Mouse (Mus musculus) MEL (cell line): Measurements from ENCODE around the gene Get4. TPM values are rescaled to one million over a fixed set of nuclear protein-coding genes. Genes with fewer than 3 reads are reported as not detected.

ENCODE experiments used
- DNase-seq: peaks from one replicate; pipeline ENCODE4 v3.0.0; 2011; ENCODE audit warnings: low read depth, low spot score
- H3K27ac ChIP-seq: 2 replicates; pipeline ENCODE4 v1.5.1; 2012; ENCODE audit warnings: low read depth, mild to moderate bottlenecking, control low read depth, low read length, moderate library complexity; ENCODE audit not compliant: control insufficient read depth
- H3K27me3 ChIP-seq, 2 experiments: fragments of 150-350 bp in 1 of 2; sonication (generic) in 1 of 2; 2 replicates each; pipeline ENCODE4 v1.6.1; 2012; ENCODE audit warnings: low read length in 2 of 2, mild to moderate bottlenecking in 2 of 2, improper control_type of control experiment in 1 of 2, moderate library complexity in 1 of 2; ENCODE audit not compliant: insufficient read depth in 2 of 2, control insufficient read depth in 1 of 2
- H3K36me3 ChIP-seq, 2 experiments: 2 replicates each; pipeline ENCODE4 v1.6.1; 2012 to 2014; ENCODE audit warnings: low read length in 2 of 2, improper control_type of control experiment in 1 of 2, inconsistent platforms in 1 of 2, mild to moderate bottlenecking in 1 of 2; ENCODE audit not compliant: insufficient read depth in 2 of 2, control insufficient read depth in 1 of 2
- H3K4me1 ChIP-seq, 2 experiments: fragments of 150-350 bp in 1 of 2; sonication (generic) in 1 of 2; 2 replicates each; pipeline ENCODE4 v1.6.1; 2012; ENCODE audit warnings: low read length in 2 of 2, improper control_type of control experiment in 1 of 2, mild to moderate bottlenecking in 1 of 2; ENCODE audit not compliant: insufficient read depth in 2 of 2, control insufficient read depth in 1 of 2
- H3K4me3 ChIP-seq, 2 experiments: fragments of 150-350 bp in 1 of 2; sonication (generic) in 1 of 2; 2 replicates each; pipeline ENCODE4 v1.5.1; 2012; ENCODE audit warnings: low read depth in 2 of 2, low read length in 2 of 2, mild to moderate bottlenecking in 2 of 2, moderate library complexity in 2 of 2, control low read depth in 1 of 2, improper control_type of control experiment in 1 of 2; ENCODE audit not compliant: control insufficient read depth in 1 of 2, insufficient read depth in 1 of 2
- H3K79me2 ChIP-seq: 2 replicates; pipeline ENCODE4 v1.6.1; 2012; ENCODE audit warnings: mild to moderate bottlenecking, low read length, moderate library complexity; ENCODE audit not compliant: control insufficient read depth, poor library complexity, insufficient read depth
- H3K9ac ChIP-seq: 2 replicates; pipeline ENCODE4 v1.6.1; 2012; ENCODE audit warnings: low read depth, mild to moderate bottlenecking, control low read depth, low read length, moderate library complexity; ENCODE audit not compliant: control insufficient read depth, poor library complexity, severe bottlenecking
- H3K9me3 ChIP-seq: fragments of 150-350 bp; sonication (generic); replicated peaks from 2 replicates; pipeline ENCODE4 v1.6.1; 2012; ENCODE audit warnings: mild to moderate bottlenecking, low read length, improper control_type of control experiment, moderate library complexity; ENCODE audit not compliant: insufficient read depth
- CHD2 ChIP-seq: IDR thresholded peaks from 2 replicates; pipeline ENCODE4 v1.6.1; 2011; ENCODE audit warnings: low read length, improper control_type of control experiment
- CTCF ChIP-seq, 3 experiments: IDR thresholded peaks in 2 of 3; conservative IDR thresholded peaks in 1 of 3; 2 replicates each; pipeline ENCODE4 v1.5.1; 2011 to 2012; ENCODE audit warnings: low read length in 3 of 3, low read depth in 2 of 3, mild to moderate bottlenecking in 2 of 3, improper control_type of control experiment in 1 of 3, inconsistent platforms in 1 of 3, mixed read lengths in 1 of 3, moderate library complexity in 1 of 3; ENCODE audit not compliant: control insufficient read depth in 1 of 3, insufficient read depth in 1 of 3, poor library complexity in 1 of 3, severe bottlenecking in 1 of 3
- E2F4 ChIP-seq: IDR thresholded peaks from 2 replicates; pipeline ENCODE4 v1.6.1; 2011; ENCODE audit warnings: low read depth, low read length, improper control_type of control experiment, borderline replicate concordance
- ELF1 ChIP-seq: IDR thresholded peaks from 2 replicates; pipeline ENCODE4 v1.6.1; 2014; ENCODE audit warnings: low read depth, mild to moderate bottlenecking, inconsistent platforms, low read length, improper control_type of control experiment, moderate library complexity
- EP300 ChIP-seq, 2 experiments: IDR thresholded peaks; 2 replicates each; pipeline ENCODE4 v1.6.1; 2011; ENCODE audit warnings: improper control_type of control experiment in 2 of 2, low read length in 2 of 2, low read depth in 1 of 2, mild to moderate bottlenecking in 1 of 2
- ETS1 ChIP-seq: IDR thresholded peaks from 2 replicates; pipeline ENCODE4 v1.6.1; 2012; ENCODE audit warnings: low read depth, mild to moderate bottlenecking, inconsistent platforms, low read length, improper control_type of control experiment, moderate library complexity
- GATA1 ChIP-seq: IDR thresholded peaks from 2 replicates; pipeline ENCODE4 v1.6.1; 2011; ENCODE audit warnings: low read depth, low read length, improper control_type of control experiment
- HCFC1 ChIP-seq: IDR thresholded peaks from 2 replicates; pipeline ENCODE4 v1.6.1; 2012; ENCODE audit warnings: low read depth, mild to moderate bottlenecking, inconsistent platforms, low read length, improper control_type of control experiment, moderate library complexity
- KAT2A ChIP-seq: conservative IDR thresholded peaks from 2 replicates; pipeline ENCODE4 v1.6.1; 2012; ENCODE audit warnings: low read depth, low read length, improper control_type of control experiment, inconsistent platforms
- MAZ ChIP-seq: IDR thresholded peaks from 2 replicates; pipeline ENCODE4 v1.6.1; 2012; ENCODE audit warnings: low read depth, mild to moderate bottlenecking, inconsistent platforms, low read length, improper control_type of control experiment
- MXI1 ChIP-seq: IDR thresholded peaks from 2 replicates; pipeline ENCODE4 v1.6.1; 2011; ENCODE audit warnings: mild to moderate bottlenecking, low read depth, low read length, improper control_type of control experiment
- MYC ChIP-seq: IDR thresholded peaks from 2 replicates; pipeline ENCODE4 v1.6.1; 2011; ENCODE audit warnings: low read depth, mild to moderate bottlenecking, low read length, improper control_type of control experiment, moderate library complexity
- NELFE ChIP-seq: IDR thresholded peaks from 2 replicates; pipeline ENCODE4 v1.6.1; 2011; ENCODE audit warnings: low read depth, low read length, improper control_type of control experiment
- NRF1 ChIP-seq: IDR thresholded peaks from 2 replicates; pipeline ENCODE4 v1.6.1; 2014; ENCODE audit warnings: low read depth, mild to moderate bottlenecking, inconsistent platforms, low read length, improper control_type of control experiment, moderate library complexity; ENCODE audit not compliant: poor library complexity, insufficient read depth, severe bottlenecking
- POLR2A ChIP-seq, 2 experiments: IDR thresholded peaks; 2 replicates each; pipeline ENCODE4 v1.6.1; 2011 to 2012; ENCODE audit warnings: low read length in 2 of 2, mild to moderate bottlenecking in 2 of 2, control low read depth in 1 of 2, improper control_type of control experiment in 1 of 2, low read depth in 1 of 2, moderate library complexity in 1 of 2; ENCODE audit not compliant: control insufficient read depth in 1 of 2, insufficient read depth in 1 of 2, poor library complexity in 1 of 2
- POLR2AphosphoS2 ChIP-seq: IDR thresholded peaks from 2 replicates; pipeline ENCODE4 v1.6.1; 2011; ENCODE audit warnings: low read length, improper control_type of control experiment
- POLR2AphosphoS5 ChIP-seq: IDR thresholded peaks from 2 replicates; pipeline ENCODE4 v1.6.1; 2012; ENCODE audit warnings: low read depth, borderline replicate concordance, mild to moderate bottlenecking, inconsistent platforms, low read length, moderate library complexity, mixed read lengths
- RCOR1 ChIP-seq: IDR thresholded peaks from 2 replicates; pipeline ENCODE4 v1.6.1; 2012; ENCODE audit warnings: low read depth, mild to moderate bottlenecking, inconsistent platforms, low read length, improper control_type of control experiment
- SIN3A ChIP-seq: IDR thresholded peaks from 2 replicates; pipeline ENCODE4 v1.6.1; 2012; ENCODE audit warnings: low read length, improper control_type of control experiment, inconsistent platforms
- SMC3 ChIP-seq: IDR thresholded peaks from 2 replicates; pipeline ENCODE4 v1.6.1; 2011; ENCODE audit warnings: low read depth, low read length, improper control_type of control experiment
- TAL1 ChIP-seq: IDR thresholded peaks from 2 replicates; pipeline ENCODE4 v1.6.1; 2012; ENCODE audit warnings: mild to moderate bottlenecking, inconsistent platforms, low read length, moderate library complexity, mixed read lengths
- TBP ChIP-seq: IDR thresholded peaks from 2 replicates; pipeline ENCODE4 v1.8.0; 2011; ENCODE audit warnings: low read depth, low read length, improper control_type of control experiment
- TCF12 ChIP-seq: IDR thresholded peaks from 2 replicates; pipeline ENCODE4 v1.6.1; 2014; ENCODE audit warnings: low read depth, mild to moderate bottlenecking, inconsistent platforms, low read length, improper control_type of control experiment, moderate library complexity
- USF1 ChIP-seq: IDR thresholded peaks from 2 replicates; pipeline ENCODE4 v1.6.1; 2014; ENCODE audit warnings: low read depth, mild to moderate bottlenecking, inconsistent platforms, low read length, improper control_type of control experiment, moderate library complexity
- USF2 ChIP-seq, 2 experiments: IDR thresholded peaks; 2 replicates each; pipeline ENCODE4 v1.6.1; 2011 to 2012; ENCODE audit warnings: improper control_type of control experiment in 2 of 2, low read length in 2 of 2, borderline replicate concordance in 1 of 2, inconsistent platforms in 1 of 2, low read depth in 1 of 2, mild to moderate bottlenecking in 1 of 2; ENCODE audit not compliant: insufficient read depth in 1 of 2
- ZC3H11A ChIP-seq: IDR thresholded peaks from 2 replicates; pipeline ENCODE4 v1.6.1; 2012; ENCODE audit warnings: low read depth, mild to moderate bottlenecking, inconsistent platforms, low read length, improper control_type of control experiment
- ZMIZ1 ChIP-seq: IDR thresholded peaks from 2 replicates; pipeline ENCODE4 v1.6.1; 2012; ENCODE audit warnings: low read depth, mild to moderate bottlenecking, inconsistent platforms, low read length, improper control_type of control experiment, moderate library complexity
- ZNF384 ChIP-seq: IDR thresholded peaks from 2 replicates; pipeline ENCODE4 v1.6.1; 2012; ENCODE audit warnings: low read depth, mild to moderate bottlenecking, inconsistent platforms, low read length, improper control_type of control experiment
- polyA plus RNA-seq, 2 experiments: library from polyadenylated mRNA; stranded (reverse) in 1 of 2; unstranded in 1 of 2; fragments of >175 nt in 1 of 2; fragments of >200 nt in 1 of 2; gene quantifications; 2 replicates each; pipeline versions ENCODE4 v1.2.1 to v1.2.4; 2012; ENCODE audit warnings: low replicate concordance in 2 of 2, low read depth in 1 of 2; ENCODE audit not compliant: insufficient read length in 2 of 2, insufficient read depth in 1 of 2, missing spikeins in 1 of 2
- total RNA-seq: library from RNA; depleted of rRNA; stranded (reverse); fragments of 300-350 nt; gene quantifications from 2 replicates; pipeline ENCODE4 v1.2.3, GENCODE M21; 2012

Gene Get4
- total and polyA plus RNA-seq, 3 experiments = 117 to 180 TPM; not detected in 1

DNA sequence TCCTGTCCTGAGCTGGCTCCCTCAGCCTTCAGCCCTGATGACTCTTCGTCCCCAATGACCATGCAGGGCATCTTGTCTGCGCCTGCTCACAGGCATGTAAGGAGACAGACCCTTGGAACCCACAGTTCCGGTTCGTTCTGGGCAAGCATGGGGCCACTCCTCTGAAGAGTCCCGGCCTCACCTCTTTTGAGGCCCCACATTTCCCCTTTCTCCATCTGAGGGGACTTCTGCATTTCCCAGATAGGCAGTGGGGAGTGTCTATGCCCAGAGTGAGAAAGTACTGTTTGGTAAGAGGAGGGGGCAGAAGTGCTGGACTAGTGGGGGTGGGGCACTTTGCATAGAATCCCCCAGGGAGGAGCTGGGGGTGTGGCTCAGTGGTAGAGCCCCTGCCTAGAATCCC lies 35.0 kb downstream of the Get4 start:
- DNase-seq = peak; percentile 94

DNA sequence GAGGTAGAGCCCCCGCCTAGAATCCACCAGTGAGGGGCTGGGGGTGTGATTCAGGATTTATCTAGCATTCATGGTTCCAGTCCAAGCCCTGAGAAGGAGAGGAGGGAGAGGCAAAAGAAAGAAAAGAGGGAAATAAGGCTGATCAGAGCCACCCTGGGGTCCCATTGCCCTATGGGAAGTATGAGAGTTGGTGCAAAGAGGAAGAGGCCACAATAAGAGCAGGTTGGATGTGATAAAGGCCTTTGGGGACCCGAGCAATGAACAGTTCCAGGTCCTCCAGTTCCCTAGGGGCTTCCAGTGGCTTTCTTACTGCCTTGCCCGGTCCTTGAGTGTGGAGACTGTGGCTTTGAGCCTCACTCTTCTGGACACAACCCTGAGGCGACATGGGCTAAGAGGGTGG lies 35.7 kb downstream of the Get4 start:
- TF ChIP-seq MYC (no peak), TBP (peak; percentile 66), E2F4 (no peak), MXI1 (peak; percentile 28; the same call in 1 of the 2 replicates), USF1 (no peak), RCOR1 (no peak), EP300 (IDR thresholded peaks at IDR 0.05; ENCODE audit: low read depth in 1 of 2, low read length in 2 of 2) (peak; percentile 39 to 54; a peak in 2 of 4 replicates), TCF12 (peak; percentile 41; the same call in 1 of the 2 replicates), POLR2AphosphoS5 (no peak), POLR2A (IDR thresholded peaks at IDR 0.05; ENCODE audit: control insufficient read depth in 1 of 2, insufficient read depth in 1 of 2, low read depth in 1 of 2, low read length in 2 of 2, poor library complexity in 1 of 2) (peak; percentile 22 to 69; a peak in 2 of 4 replicates), ELF1 (0 out of 2 replicates have a peak, but pooled peaks have one; percentile 42), NELFE (peak; percentile 37), KAT2A (no peak), SMC3 (no peak), ETS1 (no peak), TAL1 (peak; percentile 35), HCFC1 (0 out of 2 replicates have a peak, but pooled peaks have one; percentile 16)

More for the DNA sequence above, 35.0 kb downstream of the Get4 start:
- no peaks in the 10 kb centered on the region for H3K27me3 ChIP-seq
- peaks cover 0 to 21% of the 10 kb centered on the region in 2 experiments; a peak in 2 of 4 replicates for H3K36me3 ChIP-seq
- H3K9me3 ChIP-seq = no peaks in the 10 kb centered on the region
- TF ChIP-seq POLR2AphosphoS2 = no peak
- no peak for TF ChIP-seq ZC3H11A
- TF ChIP-seq HCFC1 = no peak
- peak; percentile 88 for TF ChIP-seq TCF12
- TF ChIP-seq ZMIZ1 = no peak
- TF ChIP-seq EP300 (IDR thresholded peaks at IDR 0.05; ENCODE audit: low read depth in 1 of 2, low read length in 2 of 2) = peak; percentile 82 to 88
- TF ChIP-seq ETS1 = peak; percentile 67; the same call in 1 of the 2 replicates
- peak; percentile 37; the same call in 1 of the 2 replicates for TF ChIP-seq CHD2
- peak; percentile 65 for TF ChIP-seq TBP
- TF ChIP-seq MYC = peak; percentile 60
- TF ChIP-seq MAZ = peak; percentile 85
- TF ChIP-seq TAL1 = peak; percentile 87
- no peak for TF ChIP-seq POLR2AphosphoS5
- peak; percentile 47; the same call in 1 of the 2 replicates for TF ChIP-seq NRF1
- TF ChIP-seq KAT2A = no peak
- TF ChIP-seq SMC3 = no peak
- peak; percentile 48; the same call in 1 of the 2 replicates for TF ChIP-seq SIN3A
- peak; percentile 63 for TF ChIP-seq GATA1
- no peak for TF ChIP-seq CTCF (IDR thresholded peaks at IDR 0.05 in 2 of 3, conservative IDR thresholded peaks at IDR 0.05 in 1 of 3; ENCODE audit: control insufficient read depth in 1 of 3, insufficient read depth in 1 of 3, low read depth in 2 of 3, low read length in 3 of 3, poor library complexity in 1 of 3, severe bottlenecking in 1 of 3)
- TF ChIP-seq MXI1 = peak; percentile 64; the same call in 1 of the 2 replicates
- peak; percentile 61 for TF ChIP-seq ELF1
- no peak for TF ChIP-seq USF1
- no peak for TF ChIP-seq NELFE
- TF ChIP-seq POLR2A (IDR thresholded peaks at IDR 0.05; ENCODE audit: control insufficient read depth in 1 of 2, insufficient read depth in 1 of 2, low read depth in 1 of 2, low read length in 2 of 2, poor library complexity in 1 of 2) = peak in 1 of 2 experiments; percentile 54; a peak in 1 of 4 replicates
- TF ChIP-seq ZNF384 = no peak
- TF ChIP-seq RCOR1 = 0 out of 2 replicates have a peak, but pooled peaks have one; percentile 21
- no peak for TF ChIP-seq USF2 (IDR thresholded peaks at IDR 0.05; ENCODE audit: borderline replicate concordance in 1 of 2, insufficient read depth in 1 of 2, low read depth in 1 of 2, low read length in 2 of 2)
- TF ChIP-seq, all 39 proteins: peak for 15
- Histone ChIP-seq H3K79me2 (no peaks in the 10 kb centered on the region), H3K4me1 (peaks cover 5 to 24% of the 10 kb centered on the region in 2 experiments), H3K4me3 (no peak overlapping the region), H3K27ac (peak overlapping the region; percentile 96), H3K9ac (peak overlapping the region; percentile 49)

More for the DNA sequence above, 35.7 kb downstream of the Get4 start:
- peak; percentile 87 for DNase-seq
- H3K27ac ChIP-seq = peak overlapping the region; percentile 96
- H3K36me3 ChIP-seq = peaks cover 0 to 21% of the 10 kb centered on the region in 2 experiments; a peak in 2 of 4 replicates
- no peaks in the 10 kb centered on the region for H3K9me3 ChIP-seq
- H3K79me2 ChIP-seq = no peaks in the 10 kb centered on the region
- H3K27me3 ChIP-seq = no peaks in the 10 kb centered on the region
- peak overlapping the region; percentile 6 to 21; a peak in 2 of 4 replicates for H3K4me3 ChIP-seq
- H3K4me1 ChIP-seq = peaks cover 5 to 24% of the 10 kb centered on the region in 2 experiments
- peak overlapping the region; percentile 63 for H3K9ac ChIP-seq
